Mouse (Mus musculus) limb, embryonic 14.5 days (tissue): Measurements from ENCODE around the gene Jade2. TPM values are rescaled to one million over a fixed set of nuclear protein-coding genes. Genes with fewer than 3 reads are reported as not detected.
A peak's percentile ranks its signal among the peaks of the same experiment; 100 is the strongest.

Experiments used
- ATAC-seq: fragments of 200-750 bp; cut with Nextera tagmentation; 2 replicates; pipeline ENCODE4 v1.8.0; 2017; ENCODE audit warnings: low read depth, moderate number of reproducible peaks, moderate TSS enrichment; ENCODE audit not compliant: low FRiP score
- DNase-seq: peaks from one replicate; pipeline ENCODE4 v3.0.0-alpha.2; 2015; ENCODE audit warnings: low spot score
- H3K27ac ChIP-seq: fragments of 300-500 bp; sonication (generic); replicated peaks from 2 replicates; pipeline ENCODE4 v1.5.1; 2014; ENCODE audit warnings: low read depth, mild to moderate bottlenecking, low read length, moderate library complexity, mixed read lengths
- H3K27me3 ChIP-seq: fragments of 300-500 bp; sonication (generic); 2 replicates; pipeline ENCODE4 v1.6.1; 2014; ENCODE audit warnings: low read length, mixed read lengths; ENCODE audit not compliant: control insufficient read depth, insufficient read depth
- H3K36me3 ChIP-seq: fragments of 300-500 bp; sonication (generic); 2 replicates; pipeline ENCODE4 v1.6.1; 2014; ENCODE audit warnings: mild to moderate bottlenecking, low read length, moderate library complexity, mixed read lengths; ENCODE audit not compliant: control insufficient read depth, insufficient read depth
- H3K4me1 ChIP-seq: fragments of 300-500 bp; sonication (generic); 2 replicates; pipeline ENCODE4 v1.6.1; 2014; ENCODE audit warnings: antibody characterized with exemption, low read length, mixed read lengths; ENCODE audit not compliant: control insufficient read depth, insufficient read depth
- H3K4me2 ChIP-seq: fragments of 300-500 bp; sonication (generic); replicated peaks from 2 replicates; pipeline ENCODE4 v1.6.1; 2014; ENCODE audit warnings: low read depth, mild to moderate bottlenecking, low read length, moderate library complexity; ENCODE audit not compliant: severe bottlenecking
- H3K4me3 ChIP-seq: fragments of 300-500 bp; sonication (generic); replicated peaks from 2 replicates; pipeline ENCODE4 v1.5.1; 2014; ENCODE audit warnings: low read length
- H3K9ac ChIP-seq: fragments of 300-500 bp; sonication (generic); 2 replicates; pipeline ENCODE4 v1.6.1; 2014; ENCODE audit warnings: mild to moderate bottlenecking, low read depth, low read length, moderate library complexity; ENCODE audit not compliant: severe bottlenecking
- H3K9me3 ChIP-seq: fragments of 300-500 bp; sonication (generic); 2 replicates; pipeline ENCODE4 v1.6.1; 2016; ENCODE audit warnings: low read length; ENCODE audit not compliant: control insufficient read depth
- POLR2A ChIP-seq: fragments of 200-500 bp; IDR thresholded peaks from 2 replicates; pipeline ENCODE4 v1.8.0; 2012; ENCODE audit warnings: inconsistent platforms, mild to moderate bottlenecking, moderate library complexity, borderline replicate concordance; ENCODE audit not compliant: insufficient read depth, insufficient read length; ENCODE audit errors: extremely low read depth
- WGBS: fragments of 180-500 bp; shearing (Covaris S2); extraction: QIAGEN DNeasy Blood & Tissue Kit; methylation state at CpG from one replicate; pipeline ENCODE4 v1.1.7; 2014; 5-methylcytosine and 5-hydroxymethylcytosine counted together
- polyA plus RNA-seq, 2 experiments: library from polyadenylated mRNA; depleted of rRNA in 1 of 2; stranded (reverse) in 1 of 2; unstranded in 1 of 2; fragments of >200 nt; fragmentation: Nextera tagmentation in 1 of 2; extraction: Ambion mirVana in 1 of 2; gene quantifications; 2 replicates each; pipeline versions ENCODE4 v1.2.1 to v1.2.3; 2012 to 2014

Gene Jade2
- polyA plus RNA-seq (2012; rRNA removed) (5.2 and 5.7 TPM in 2 replicates), polyA plus RNA-seq (2014; fragmentation: Nextera tagmentation; extraction: Ambion mirVana) (1.7 and 1.8 TPM in 2 replicates)

GRCm38 (mm10) chr11:51857081-51857671, at the start of gene Jade2:
Gene Jade2 (minus strand): TSS chr11:51857653.
- WGBS, result 0% methylated on average over 28 of the region's 47 CpGs
- H3K9ac ChIP-seq, result peak within 1 kb of the TSS; percentile 85
- peak within 1 kb of the TSS; percentile 83 for H3K4me3 ChIP-seq
- no peaks in the 10 kb centered on the region for H3K9me3 ChIP-seq
- no peaks in the 10 kb centered on the region for H3K27me3 ChIP-seq
- H3K4me2 ChIP-seq, result peak within 1 kb of the TSS; percentile 96
- H3K36me3 ChIP-seq, result no peaks in the 10 kb centered on the region
- H3K27ac ChIP-seq, result peak within 1 kb of the TSS; percentile 90
- H3K4me1 ChIP-seq, result peaks cover 28% of the 10 kb centered on the region
- TF ChIP-seq POLR2A, result no peak
- ATAC-seq, result 0 out of 2 replicates have a peak, but pooled peaks have one; percentile 25
- DNase-seq, result peak; percentile 56

- Histone ChIP-seq H3K27me3 (no peaks in the 10 kb centered on the region), H3K9ac (no peak overlapping the region), H3K4me2 (no peak overlapping the region), H3K36me3 (no peaks in the 10 kb centered on the region), H3K4me3 (no peak overlapping the region), H3K4me1 (no peaks in the 10 kb centered on the region), H3K9me3 (no peaks in the 10 kb centered on the region), H3K27ac (no peak overlapping the region)
- ATAC-seq (no peak), DNase-seq (no peak)
- no peak for TF ChIP-seq POLR2A
- 87% methylated on average over 3 of the region's 3 CpGs for WGBS
These were observed 46.8 kb upstream of the Jade2 start for GRCm38 (mm10) chr11:51904224-51904623.

- Histone ChIP-seq H3K27ac (no peak overlapping the region), H3K9me3 (no peaks in the 10 kb centered on the region), H3K36me3 (no peaks in the 10 kb centered on the region), H3K4me2 (no peak overlapping the region), H3K27me3 (no peaks in the 10 kb centered on the region), H3K4me1 (no peaks in the 10 kb centered on the region), H3K4me3 (no peak overlapping the region), H3K9ac (no peak overlapping the region)
- ATAC-seq, result no peak
- 87% methylated on average over 10 of the region's 10 CpGs for WGBS
- TF ChIP-seq POLR2A, result no peak
- DNase-seq, result no peak
These were observed 42.2 kb upstream of the Jade2 start for GRCm38 (mm10) chr11:51899691-51900090.

GRCm38 (mm10) chr11:51898326-51899080, 41.0 kb upstream of the Jade2 start:
- no peaks in the 10 kb centered on the region for H3K36me3 ChIP-seq
- no peaks in the 10 kb centered on the region for H3K9me3 ChIP-seq
- no peaks in the 10 kb centered on the region for H3K4me1 ChIP-seq
- WGBS, result 50% methylated on average over 21 of the region's 21 CpGs
- no peaks in the 10 kb centered on the region for H3K27me3 ChIP-seq
- no peak overlapping the region for H3K27ac ChIP-seq
- no peak for DNase-seq
- ATAC-seq, result no peak
- TF ChIP-seq POLR2A, result no peak
- no peak overlapping the region for H3K4me2 ChIP-seq
- H3K9ac ChIP-seq, result no peak overlapping the region
- no peak overlapping the region for H3K4me3 ChIP-seq

GRCm38 (mm10) chr11:51897311-51897710, 39.9 kb upstream of the Jade2 start:
- H3K9ac ChIP-seq, result no peak overlapping the region
- H3K4me2 ChIP-seq, result no peak overlapping the region
- H3K36me3 ChIP-seq, result no peaks in the 10 kb centered on the region
- H3K4me3 ChIP-seq, result no peak overlapping the region
- WGBS, result 76% methylated on average over 11 of the region's 11 CpGs
- H3K27ac ChIP-seq, result no peak overlapping the region
- no peaks in the 10 kb centered on the region for H3K27me3 ChIP-seq
- TF ChIP-seq POLR2A, result no peak
- DNase-seq (no peak), ATAC-seq (no peak)
- H3K9me3 ChIP-seq, result no peaks in the 10 kb centered on the region
- H3K4me1 ChIP-seq, result no peaks in the 10 kb centered on the region
